Mouse (Mus musculus) intestine, embryonic 14.5 days (tissue): ENCODE data around the gene Nol7. TPM values are rescaled to one million over a fixed set of nuclear protein-coding genes. Genes with fewer than 3 reads are reported as not detected.
A peak's percentile ranks its signal among the peaks of the same experiment; 100 is the strongest.

Source experiments
- ATAC-seq: fragments of 200-750 bp; cut with Nextera tagmentation; replicated peaks from 2 replicates; pipeline ENCODE4 v1.8.0; 2017; ENCODE audit warnings: low read depth, moderate number of reproducible peaks, moderate TSS enrichment, moderate library complexity; ENCODE audit not compliant: low FRiP score, low TSS enrichment
- DNase-seq: peaks from one replicate; pipeline ENCODE4 v3.0.0-alpha.2; 2018; ENCODE audit warnings: low spot score
- H3K27ac ChIP-seq: fragments of 300-500 bp; sonication (generic); 2 replicates; pipeline ENCODE4 v1.5.1; 2014; ENCODE audit warnings: low read depth, mild to moderate bottlenecking, control low read depth
- H3K27me3 ChIP-seq: fragments of 300-500 bp; sonication (generic); replicated peaks from 2 replicates; pipeline ENCODE4 v1.6.1; 2014; ENCODE audit warnings: low read length, control low read depth; ENCODE audit not compliant: control insufficient read depth, insufficient read depth
- H3K36me3 ChIP-seq: fragments of 300-500 bp; sonication (generic); 2 replicates; pipeline ENCODE4 v1.6.1; 2014; ENCODE audit warnings: low read length, control low read depth; ENCODE audit not compliant: control insufficient read depth, insufficient read depth
- H3K4me1 ChIP-seq: fragments of 300-500 bp; sonication (generic); replicated peaks from 2 replicates; pipeline ENCODE4 v1.6.1; 2014; ENCODE audit warnings: low read length, control low read depth, mixed read lengths; ENCODE audit not compliant: control insufficient read depth, insufficient read depth
- H3K4me2 ChIP-seq: fragments of 300-500 bp; sonication (generic); 2 replicates; pipeline ENCODE4 v1.6.1; 2014; ENCODE audit warnings: low read length
- H3K4me3 ChIP-seq: fragments of 300-500 bp; sonication (generic); 2 replicates; pipeline ENCODE4 v1.5.1; 2014; ENCODE audit warnings: low read depth, low read length, control low read depth, mixed read lengths
- H3K9ac ChIP-seq: fragments of 300-500 bp; sonication (generic); 2 replicates; pipeline ENCODE4 v1.6.1; 2014; ENCODE audit warnings: mild to moderate bottlenecking, low read length
- H3K9me3 ChIP-seq: fragments of 300-500 bp; sonication (generic); 2 replicates; pipeline ENCODE4 v1.6.1; 2016; ENCODE audit warnings: low read length, control low read depth; ENCODE audit not compliant: control insufficient read depth
- WGBS: fragments of 180-500 bp; shearing (Covaris S2); extraction: QIAGEN DNeasy Blood & Tissue Kit; methylation state at CpG from one replicate; pipeline ENCODE4 v1.1.7; 2014; 5-methylcytosine and 5-hydroxymethylcytosine counted together
- polyA plus RNA-seq: library from polyadenylated mRNA; unstranded; fragments of >200 nt; fragmentation: Nextera tagmentation; extraction: Ambion mirVana; gene quantifications from 2 replicates; pipeline ENCODE4 v1.2.1, GENCODE M21; 2014

Nol7 gene
- polyA plus RNA-seq, 1 experiment from 2014 or later, result 146 TPM

GRCm38 (mm10) chr13:43397700-43398296 is 392 bp upstream of the Nol7 start:
- no peaks in the 10 kb centered on the region for H3K27me3 ChIP-seq
- peaks cover 25% of the 10 kb centered on the region for H3K36me3 ChIP-seq
- WGBS, result 50% methylated on average over 14 of the region's 17 CpGs
- DNase-seq, result no peak
- H3K4me2 ChIP-seq, result peak overlapping the region; percentile 63
- ATAC-seq, result no peak
- no peak overlapping the region for H3K27ac ChIP-seq
- H3K9me3 ChIP-seq, result no peaks in the 10 kb centered on the region
- H3K4me3 ChIP-seq, result peak overlapping the region; percentile 84
- no peaks in the 10 kb centered on the region for H3K4me1 ChIP-seq
- no peak overlapping the region for H3K9ac ChIP-seq

GRCm38 (mm10) chr13:43399576-43399975 is 1.4 kb downstream of the Nol7 start:
- Histone ChIP-seq H3K4me1 (no peaks in the 10 kb centered on the region), H3K4me3 (no peak overlapping the region), H3K27me3 (no peaks in the 10 kb centered on the region), H3K9me3 (no peaks in the 10 kb centered on the region), H3K4me2 (peak overlapping the region; percentile 63; the same call in 1 of the 2 replicates), H3K9ac (no peak overlapping the region), H3K27ac (no peak overlapping the region), H3K36me3 (peaks cover 38% of the 10 kb centered on the region)
- ATAC-seq (no peak), DNase-seq (no peak)
- 83% methylated on average over 5 of the region's 5 CpGs for WGBS

- H3K4me3 ChIP-seq, result no peak overlapping the region
- ATAC-seq, result no peak
- H3K9me3 ChIP-seq, result no peaks in the 10 kb centered on the region
- no peak for DNase-seq
- no peak overlapping the region for H3K4me2 ChIP-seq
- H3K9ac ChIP-seq, result no peak overlapping the region
- H3K27ac ChIP-seq, result no peak overlapping the region
- no peaks in the 10 kb centered on the region for H3K4me1 ChIP-seq
- peaks cover 88% of the 10 kb centered on the region for H3K36me3 ChIP-seq
- no peaks in the 10 kb centered on the region for H3K27me3 ChIP-seq
- 87% methylated on average over 7 of the region's 7 CpGs for WGBS
Measured at GRCm38 (mm10) chr13:43412311-43412710, 14.1 kb downstream of the Nol7 start.

- WGBS, result 95% methylated on average over 2 of the region's 2 CpGs
- Histone ChIP-seq H3K27ac (no peak overlapping the region), H3K4me3 (no peak overlapping the region), H3K9ac (no peak overlapping the region), H3K4me1 (no peaks in the 10 kb centered on the region), H3K9me3 (no peaks in the 10 kb centered on the region), H3K4me2 (no peak overlapping the region), H3K27me3 (no peaks in the 10 kb centered on the region), H3K36me3 (peaks cover 88% of the 10 kb centered on the region)
- ATAC-seq (no peak), DNase-seq (no peak)
Measured at GRCm38 (mm10) chr13:43413611-43414010, 15.4 kb downstream of the Nol7 start.

GRCm38 (mm10) chr13:43415249-43415648 is 17.1 kb downstream of the Nol7 start:
- DNase-seq (no peak), ATAC-seq (no peak)
- WGBS, result 91% methylated on average over 1 of the region's 1 CpGs
- H3K4me1 ChIP-seq, result no peaks in the 10 kb centered on the region
- H3K9ac ChIP-seq, result no peak overlapping the region
- H3K4me3 ChIP-seq, result no peak overlapping the region
- no peaks in the 10 kb centered on the region for H3K9me3 ChIP-seq
- H3K27ac ChIP-seq, result no peak overlapping the region
- peaks cover 89% of the 10 kb centered on the region for H3K36me3 ChIP-seq
- H3K4me2 ChIP-seq, result no peak overlapping the region
- no peaks in the 10 kb centered on the region for H3K27me3 ChIP-seq

- no peak for DNase-seq
- Histone ChIP-seq H3K4me1 (no peaks in the 10 kb centered on the region), H3K9ac (no peak overlapping the region), H3K4me2 (no peak overlapping the region), H3K4me3 (no peak overlapping the region), H3K36me3 (peaks cover 18% of the 10 kb centered on the region), H3K27ac (no peak overlapping the region), H3K27me3 (no peaks in the 10 kb centered on the region), H3K9me3 (no peaks in the 10 kb centered on the region)
- ATAC-seq, result no peak
- WGBS, result 91% methylated on average over 4 of the region's 4 CpGs
Measured at GRCm38 (mm10) chr13:43428436-43428835, 30.2 kb downstream of the Nol7 start.

- DNase-seq, result no peak
- WGBS, result 82% methylated on average over 2 of the region's 2 CpGs
Measured at GRCm38 (mm10) chr13:43433395-43433794, 35.2 kb downstream of the Nol7 start.

GRCm38 (mm10) chr13:43440376-43440775 is 42.2 kb downstream of the Nol7 start:
- ATAC-seq (no peak), DNase-seq (no peak)
- Histone ChIP-seq H3K4me2 (no peak overlapping the region), H3K36me3 (no peaks in the 10 kb centered on the region), H3K9ac (no peak overlapping the region), H3K27me3 (no peaks in the 10 kb centered on the region), H3K9me3 (0 out of 2 replicates have a peak, but pooled peaks cover 3% of the 10 kb centered on the region), H3K27ac (no peak overlapping the region), H3K4me1 (peaks cover 3% of the 10 kb centered on the region; the same call in 1 of the 2 replicates), H3K4me3 (no peak overlapping the region)
- WGBS, result 87% methylated on average over 1 of the region's 1 CpGs

More at GRCm38 (mm10) chr13:43433395-43433794, 35.2 kb downstream of the Nol7 start:
- no peaks in the 10 kb centered on the region for H3K27me3 ChIP-seq
- 0 out of 2 replicates have a peak, but pooled peaks cover 3% of the 10 kb centered on the region for H3K9me3 ChIP-seq
- peaks cover 12% of the 10 kb centered on the region for H3K36me3 ChIP-seq
- H3K4me1 ChIP-seq, result peaks cover 3% of the 10 kb centered on the region; the same call in 1 of the 2 replicates
- ATAC-seq, result no peak
- H3K9ac ChIP-seq, result no peak overlapping the region
- no peak overlapping the region for H3K27ac ChIP-seq
- no peak overlapping the region for H3K4me2 ChIP-seq
- H3K4me3 ChIP-seq, result no peak overlapping the region

- 81% methylated on average over 1 of the region's 1 CpGs for WGBS
- Histone ChIP-seq H3K4me2 (no peak overlapping the region), H3K9ac (no peak overlapping the region), H3K4me1 (peaks cover 5% of the 10 kb centered on the region; the same call in 1 of the 2 replicates), H3K9me3 (0 out of 2 replicates have a peak, but pooled peaks cover 2% of the 10 kb centered on the region), H3K4me3 (no peak overlapping the region), H3K27ac (no peak overlapping the region), H3K36me3 (no peaks in the 10 kb centered on the region), H3K27me3 (no peaks in the 10 kb centered on the region)
- DNase-seq (no peak), ATAC-seq (no peak)
Measured at GRCm38 (mm10) chr13:43442551-43442950, 44.4 kb downstream of the Nol7 start.
